Mouse (Mus musculus) heart, postnatal 0 days (tissue): ENCODE data around the gene D5Ertd579e. TPM values are rescaled to one million over a fixed set of nuclear protein-coding genes. Genes with fewer than 3 reads are reported as not detected.

Experiments used
- ATAC-seq: fragments of 200-750 bp; cut with Nextera tagmentation; 2 replicates; pipeline ENCODE4 v1.8.0; 2017; ENCODE audit warnings: low read depth, moderate number of reproducible peaks, moderate library complexity; ENCODE audit not compliant: insufficient read depth
- DNase-seq: peaks from one replicate; pipeline ENCODE4 v3.0.0-alpha.2; 2016; ENCODE audit warnings: low spot score
- H3K27ac ChIP-seq: fragments of 300-500 bp; sonication (generic); 2 replicates; pipeline ENCODE4 v1.5.1; 2014; ENCODE audit warnings: low read depth, mild to moderate bottlenecking
- H3K27me3 ChIP-seq: fragments of 300-500 bp; sonication (generic); 2 replicates; pipeline ENCODE4 v1.6.1; 2014; ENCODE audit warnings: low read length, mixed read lengths; ENCODE audit not compliant: control insufficient read depth, insufficient read depth
- H3K36me3 ChIP-seq: fragments of 300-500 bp; sonication (generic); replicated peaks from 2 replicates; pipeline ENCODE4 v1.6.1; 2014; ENCODE audit warnings: low read length, mixed read lengths; ENCODE audit not compliant: control insufficient read depth, insufficient read depth
- H3K4me1 ChIP-seq: fragments of 300-500 bp; sonication (generic); 2 replicates; pipeline ENCODE4 v1.6.1; 2014; ENCODE audit warnings: antibody characterized with exemption; ENCODE audit not compliant: control insufficient read depth, insufficient read depth
- H3K4me2 ChIP-seq: fragments of 300-500 bp; sonication (generic); 2 replicates; pipeline ENCODE4 v1.6.1; 2014; ENCODE audit warnings: low read depth, mild to moderate bottlenecking, low read length, moderate library complexity
- H3K4me3 ChIP-seq: fragments of 300-500 bp; sonication (generic); 2 replicates; pipeline ENCODE4 v1.5.1; 2014; ENCODE audit warnings: low read depth, low read length
- H3K9ac ChIP-seq: fragments of 300-500 bp; sonication (generic); replicated peaks from 2 replicates; pipeline ENCODE4 v1.6.1; 2014; ENCODE audit warnings: low read depth, low read length, mixed read lengths
- H3K9me3 ChIP-seq: fragments of 300-500 bp; sonication (generic); replicated peaks from 2 replicates; pipeline ENCODE4 v1.6.1; 2016; ENCODE audit warnings: low read length; ENCODE audit not compliant: control insufficient read depth
- CTCF ChIP-seq: IDR thresholded peaks from 2 replicates; pipeline ENCODE4 v1.5.1; 2016; ENCODE audit warnings: antibody characterized with exemption, control low read depth, low read depth
- EP300 ChIP-seq: IDR thresholded peaks from 2 replicates; pipeline ENCODE4 v1.6.1; 2016; ENCODE audit warnings: antibody characterized with exemption, low read depth
- WGBS: fragments of 180-500 bp; shearing (Covaris S2); extraction: QIAGEN DNeasy Blood & Tissue Kit; methylation state at CpG from one replicate; pipeline ENCODE4 v1.1.7; 2014; 5-methylcytosine and 5-hydroxymethylcytosine counted together
- polyA plus RNA-seq: library from polyadenylated mRNA; unstranded; fragments of >200 nt; fragmentation: Nextera tagmentation; extraction: Ambion mirVana; gene quantifications from 2 replicates; pipeline ENCODE4 v1.2.1, GENCODE M21; 2015
- total RNA-seq: library from RNA; depleted of rRNA; stranded (reverse); fragments of >200 nt; gene quantifications from 2 replicates; pipeline ENCODE4 v1.2.3, GENCODE M21; 2014; ENCODE audit warnings: low replicate concordance

The D5Ertd579e gene
- total and polyA plus RNA-seq, 2 experiments from 2014 or later: 28.5 to 52.6 TPM

DNA sequence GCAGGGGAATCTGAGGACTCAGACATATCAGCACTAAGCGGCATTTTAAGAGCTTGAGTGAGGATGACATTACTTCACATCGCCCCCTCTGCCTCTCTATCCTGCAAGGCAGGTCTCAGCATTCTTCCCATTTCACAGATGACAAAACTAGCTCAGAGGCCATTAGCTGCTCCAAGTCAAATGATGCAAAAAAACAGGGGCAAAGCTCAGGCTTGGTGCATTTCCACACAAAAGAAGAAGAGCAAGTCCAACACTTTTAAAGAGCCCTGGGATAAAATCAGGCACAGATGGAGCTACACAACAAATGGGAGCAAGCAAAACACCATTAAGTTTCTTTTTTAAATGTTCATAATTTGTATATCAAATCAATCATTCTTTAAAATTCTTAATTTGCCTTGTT, 2.2 kb downstream of the D5Ertd579e start:
- 51% methylated on average over 2 of the region's 2 CpGs for WGBS
- H3K9ac ChIP-seq: no peak overlapping the region
- no peak overlapping the region for H3K4me3 ChIP-seq
- H3K36me3 ChIP-seq: 0 out of 2 replicates have a peak, but pooled peaks cover 4% of the 10 kb centered on the region
- no peak overlapping the region for H3K27ac ChIP-seq
- DNase-seq (no peak), ATAC-seq (no peak)
- H3K4me2 ChIP-seq: no peak overlapping the region
- TF ChIP-seq EP300 (no peak), CTCF (no peak)
- H3K9me3 ChIP-seq: no peaks in the 10 kb centered on the region
- H3K4me1 ChIP-seq: peaks cover 15% of the 10 kb centered on the region; the same call in 1 of the 2 replicates
- no peaks in the 10 kb centered on the region for H3K27me3 ChIP-seq

DNA sequence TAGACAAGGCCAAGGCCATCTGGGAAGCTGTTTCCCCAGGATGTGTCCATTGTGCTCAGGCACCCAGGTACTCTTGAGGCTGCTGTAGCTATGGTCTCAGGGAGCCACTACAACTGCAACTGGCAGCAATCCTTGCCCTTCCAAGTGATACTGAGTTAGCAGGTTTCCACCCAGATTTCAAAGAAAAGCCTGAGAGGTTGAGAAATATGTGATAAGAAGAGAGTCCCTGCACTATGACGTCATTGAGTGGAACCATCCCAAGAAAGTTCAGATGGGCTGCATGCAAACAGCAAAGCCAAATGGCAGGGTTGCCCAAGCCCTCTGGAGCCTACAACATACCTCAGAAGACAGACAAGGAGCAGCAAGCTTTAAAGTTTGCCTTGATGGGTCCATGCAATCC, 4.4 kb downstream of the D5Ertd579e start:
- 9% methylated on average over 1 of the region's 1 CpGs for WGBS
- no peak overlapping the region for H3K27ac ChIP-seq
- no peak overlapping the region for H3K4me3 ChIP-seq
- peaks cover 4% of the 10 kb centered on the region; the same call in 1 of the 2 replicates for H3K36me3 ChIP-seq
- no peaks in the 10 kb centered on the region for H3K9me3 ChIP-seq
- ATAC-seq: no peak
- no peak for DNase-seq
- TF ChIP-seq EP300 (no peak), CTCF (no peak)
- no peak overlapping the region for H3K9ac ChIP-seq
- H3K27me3 ChIP-seq: no peaks in the 10 kb centered on the region
- no peak overlapping the region for H3K4me2 ChIP-seq
- H3K4me1 ChIP-seq: peaks cover 11% of the 10 kb centered on the region; the same call in 1 of the 2 replicates

DNA sequence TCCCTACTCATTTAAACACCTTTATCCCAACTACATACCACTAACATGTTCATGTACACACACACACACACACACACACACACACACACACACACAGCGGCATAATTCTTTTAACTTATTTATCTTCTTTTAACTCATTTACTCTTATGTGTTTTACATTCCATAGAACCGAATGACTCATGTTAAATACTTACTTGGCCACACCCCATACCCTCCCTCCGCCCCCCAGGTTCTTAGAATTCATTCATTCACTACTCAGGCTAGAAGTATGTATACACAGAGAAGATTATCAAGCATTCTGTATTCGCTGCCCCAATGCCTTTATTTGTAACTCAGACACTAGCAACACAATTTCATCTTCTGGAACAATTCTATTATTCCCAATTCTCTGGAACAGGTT, 10.7 kb downstream of the D5Ertd579e start:
- no peak overlapping the region for H3K4me2 ChIP-seq
- H3K36me3 ChIP-seq: no peaks in the 10 kb centered on the region; the same call in 1 of the 2 replicates
- TF ChIP-seq CTCF (no peak), EP300 (no peak)
- 0 out of 2 replicates have a peak, but pooled peaks cover 7% of the 10 kb centered on the region for H3K4me1 ChIP-seq
- ATAC-seq: no peak
- no peak for DNase-seq
- H3K4me3 ChIP-seq: no peak overlapping the region
- 90% methylated on average over 4 of the region's 4 CpGs for WGBS
- no peaks in the 10 kb centered on the region for H3K27me3 ChIP-seq
- H3K9me3 ChIP-seq: no peaks in the 10 kb centered on the region
- H3K9ac ChIP-seq: no peak overlapping the region
- H3K27ac ChIP-seq: no peak overlapping the region

- no peak overlapping the region for H3K4me2 ChIP-seq
- no peak for ATAC-seq
- TF ChIP-seq EP300: no peak
- TF ChIP-seq CTCF: no peak
- H3K27me3 ChIP-seq: no peaks in the 10 kb centered on the region
- 96% methylated on average over 1 of the region's 1 CpGs for WGBS
- no peak overlapping the region for H3K9ac ChIP-seq
- H3K9me3 ChIP-seq: no peaks in the 10 kb centered on the region
- no peak overlapping the region for H3K4me3 ChIP-seq
- no peaks in the 10 kb centered on the region; the same call in 1 of the 2 replicates for H3K36me3 ChIP-seq
- no peak for DNase-seq
- H3K4me1 ChIP-seq: peaks cover 15% of the 10 kb centered on the region; the same call in 1 of the 2 replicates
- H3K27ac ChIP-seq: no peak overlapping the region
These were observed 12.2 kb downstream of the D5Ertd579e start for GRCm38 (mm10) chr5:36683586-36683985.

- ATAC-seq (no peak), DNase-seq (no peak)
- TF ChIP-seq EP300: no peak
- no peak for TF ChIP-seq CTCF
- H3K9me3 ChIP-seq: no peaks in the 10 kb centered on the region
- no peak overlapping the region for H3K4me3 ChIP-seq
- no peak overlapping the region for H3K9ac ChIP-seq
- H3K27me3 ChIP-seq: no peaks in the 10 kb centered on the region
- H3K4me2 ChIP-seq: no peak overlapping the region
- H3K4me1 ChIP-seq: peaks cover 16% of the 10 kb centered on the region; the same call in 1 of the 2 replicates
- H3K27ac ChIP-seq: peak overlapping the region; percentile 22; the same call in 1 of the 2 replicates
- H3K36me3 ChIP-seq: no peaks in the 10 kb centered on the region
These were observed 14.6 kb downstream of the D5Ertd579e start for GRCm38 (mm10) chr5:36681219-36681618.
